ENCODE assay signal across 12 mouse cellular contexts in the genomic region with DNA sequence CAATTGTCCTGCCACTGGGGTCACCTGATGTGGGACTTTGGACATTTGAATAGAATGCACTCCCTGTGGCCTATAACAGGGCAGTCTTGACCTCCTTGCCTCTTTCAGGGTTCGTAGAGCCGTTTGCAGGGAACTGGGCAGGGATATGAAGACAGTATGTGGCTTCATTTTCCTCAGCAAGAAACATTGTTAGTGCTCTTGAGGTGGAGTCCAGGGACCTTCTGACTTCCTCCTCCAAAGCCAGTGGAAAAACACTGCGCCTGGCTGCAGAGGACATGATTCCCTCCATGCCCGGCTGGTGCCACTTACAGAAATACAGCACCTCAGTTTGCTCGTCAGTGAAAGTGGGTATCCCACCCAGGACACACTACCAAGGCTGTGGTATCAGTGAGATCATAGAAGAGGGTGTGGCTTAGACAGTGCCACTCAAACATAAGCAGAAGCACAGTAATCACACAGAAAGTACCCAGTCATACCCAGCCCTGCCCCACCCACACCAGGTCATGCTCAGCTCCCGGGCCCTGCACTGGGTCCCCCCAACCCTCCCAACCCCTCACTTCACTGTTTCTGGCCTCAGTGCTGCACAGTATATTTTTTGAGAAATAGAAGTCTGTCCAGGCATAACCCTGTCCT. TPM values are rescaled to one million over a fixed set of nuclear protein-coding genes. Genes with fewer than 3 reads are reported as not detected.
DNase-seq lines count a peak whose midpoint lies in the region; ATAC-seq lines count a peak whose summit lies in the region.
"Had no signal": no experiment of that assay in that cellular context is flagged by ENCODE, and none has a peak within 500 bp of the region (broad histone marks: within the 10 kb centered on the region; RNA-seq: fewer than 3 reads in every experiment).

No protein-coding gene starts in this region.

- no peak for ATAC-seq in intestine, embryonic 16.5 days
- peak; percentile 63 for ATAC-seq in megakaryocyte progenitor cell, adult 5-6 weeks (replicated peaks; ENCODE audit: poor library complexity)

- no peaks in the 10 kb centered on the region for H3K9me3 ChIP-seq in intestine, embryonic 16.5 days (ENCODE audit: control insufficient read depth, low read length)
- H3K9me3 ChIP-seq: neural tube, embryonic 12.5 days had no signal

- H3K36me3 ChIP-seq in intestine, embryonic 16.5 days (ENCODE audit: control insufficient read depth, insufficient read depth, low read length): no peaks in the 10 kb centered on the region
- H3K36me3 ChIP-seq: neural tube, embryonic 12.5 days had no signal

- H3K27me3 ChIP-seq in intestine, embryonic 16.5 days (replicated peaks; ENCODE audit: control insufficient read depth, insufficient read depth, low read length): no peaks in the 10 kb centered on the region

- WGBS in intestine, embryonic 16.5 days: 79% methylated on average over 6 of the region's 6 CpGs

- H3K4me2 ChIP-seq in intestine, embryonic 16.5 days (ENCODE audit: low read depth, low read length): peak overlapping the region; percentile 11; the same call in 1 of the 2 replicates
- H3K4me2 ChIP-seq: neural tube, embryonic 12.5 days had no signal

- peak overlapping the region; percentile 69 for H3K27ac ChIP-seq in intestine, embryonic 16.5 days (ENCODE audit: low read length)
- H3K27ac ChIP-seq: neural tube, embryonic 12.5 days had no signal

- 0 out of 2 replicates have a peak overlapping the region, but pooled peaks have one; percentile 17 for H3K9ac ChIP-seq in intestine, embryonic 16.5 days (ENCODE audit: low read depth, low read length)
- H3K9ac ChIP-seq: neural tube, embryonic 12.5 days had no signal

- peak; percentile 32 for DNase-seq in kidney, adult 18-20 months
- no peak for DNase-seq in kidney, adult 8-10 months
- peak; percentile 48 for DNase-seq in NIH3T3 (ENCODE audit: low read depth)
- no peak for DNase-seq in spleen, postnatal 36 days (ENCODE audit: low spot score in 2 of 2)
- DNase-seq in Muller cell, postnatal 12 days (ENCODE audit: inconsistent ontology term): no peak
- DNase-seq in embryo, embryonic 9.5 days (ENCODE audit: extremely low spot score): no peak
- DNase-seq: cerebellum, adult 9-11 months; right cerebral cortex, postnatal 4 days; thymus, postnatal 36 days had no signal

- peaks cover 20% of the 10 kb centered on the region for H3K4me1 ChIP-seq in intestine, embryonic 16.5 days (ENCODE audit: control insufficient read depth, insufficient read depth, low read length)

- H3K4me3 ChIP-seq in intestine, embryonic 16.5 days (ENCODE audit: low read length): no peak overlapping the region
- H3K4me3 ChIP-seq: neural tube, embryonic 12.5 days had no signal

RNA-seq across cellular contexts. Expression of gene Csrp1, which starts 29.0 kb away (rescaled TPM):
- polyA plus RNA-seq in intestine, embryonic 16.5 days (2015; fragmentation: Nextera tagmentation; extraction: Ambion mirVana): 215 TPM in 2 replicates
- 103 and 106 TPM in 2 replicates for total RNA-seq in megakaryocyte progenitor cell, adult 5-6 weeks (2015)
- total RNA-seq in megakaryocyte progenitor cell, adult 5-6 weeks (2017): 104 and 113 TPM in 2 replicates

Comparison
In these comparisons a context has a peak if more than half of its experiments do, and no peak if none do; other contexts are left out.
1. DNase-seq: peak in kidney, adult 18-20 months (single experiment) and NIH3T3 (single experiment); none in kidney, adult 8-10 months (0 of 2), spleen, postnatal 36 days (0 of 2), Muller cell, postnatal 12 days (single experiment) and embryo, embryonic 9.5 days (single experiment).